Mouse (Mus musculus) monocyte, adult 5-6 weeks (primary cell): Measurements from ENCODE around the gene Itpr1. TPM values are rescaled to one million over a fixed set of nuclear protein-coding genes. Genes with fewer than 3 reads are reported as not detected.

Experiments
- ATAC-seq: fragments of 153-309, 156-312 bp; replicated peaks from 2 replicates; pipeline ENCODE4 v1.8.0; 2017; ENCODE audit warnings: mild to moderate bottlenecking; ENCODE audit not compliant: low TSS enrichment, insufficient number of reproducible peaks, severe bottlenecking, poor library complexity, low FRiP score
- total RNA-seq: library from RNA; stranded (forward); fragments of 200-1000, 200-491, 200-594 nt; gene quantifications from 3 replicates; pipeline ENCODE4 v1.2.3, GENCODE M21; 2017

Itpr1 gene
- total RNA-seq, 1 experiment from 2014 or later: 89.4 TPM

GRCm38 (mm10) chr6:108257225-108257624 is 44.3 kb downstream of the Itpr1 start:
- no peak for ATAC-seq

DNA sequence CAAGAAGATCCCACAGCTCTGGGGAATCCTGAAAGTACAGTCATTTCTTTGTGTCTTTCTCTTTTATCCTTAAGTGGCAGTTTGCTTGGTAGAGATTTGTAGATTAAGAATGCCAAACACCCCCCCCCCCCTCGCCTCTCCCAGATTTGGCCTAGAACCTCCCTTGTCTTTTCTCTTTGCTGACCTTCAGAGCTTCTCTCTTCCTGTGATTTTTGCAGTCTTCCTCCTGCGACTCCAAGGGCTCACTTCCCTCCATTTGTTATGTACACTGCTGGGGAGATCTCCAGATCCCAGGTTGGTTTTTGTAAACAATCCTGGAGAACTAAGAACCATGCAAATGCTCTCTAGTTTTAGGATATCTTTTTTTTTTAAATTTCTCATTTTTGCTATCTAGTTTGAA is 45.7 kb downstream of the Itpr1 start:
- no peak for ATAC-seq

DNA sequence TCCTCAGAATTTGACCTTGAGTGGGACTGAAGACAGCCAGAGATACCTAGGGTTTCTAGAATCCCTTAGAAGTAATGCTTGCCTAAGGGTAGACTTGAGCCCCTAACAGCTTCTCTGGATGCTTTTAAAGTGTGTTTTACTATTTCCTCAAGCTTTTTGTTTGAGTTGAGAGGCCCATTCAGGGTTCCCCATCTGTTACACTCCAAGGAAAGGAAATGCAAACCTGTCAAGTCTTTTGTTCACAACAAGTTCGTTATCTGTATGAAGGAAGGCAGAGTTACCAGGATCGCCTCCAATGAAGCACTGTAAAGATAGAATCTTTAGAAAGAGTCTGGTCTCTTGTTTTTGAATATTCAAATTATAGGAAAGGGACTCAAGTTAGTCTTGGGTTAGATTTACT is 46.8 kb downstream of the Itpr1 start:
- no peak for ATAC-seq

GRCm38 (mm10) chr6:108261506-108261905 is 48.6 kb downstream of the Itpr1 start:
- no peak for ATAC-seq

DNA sequence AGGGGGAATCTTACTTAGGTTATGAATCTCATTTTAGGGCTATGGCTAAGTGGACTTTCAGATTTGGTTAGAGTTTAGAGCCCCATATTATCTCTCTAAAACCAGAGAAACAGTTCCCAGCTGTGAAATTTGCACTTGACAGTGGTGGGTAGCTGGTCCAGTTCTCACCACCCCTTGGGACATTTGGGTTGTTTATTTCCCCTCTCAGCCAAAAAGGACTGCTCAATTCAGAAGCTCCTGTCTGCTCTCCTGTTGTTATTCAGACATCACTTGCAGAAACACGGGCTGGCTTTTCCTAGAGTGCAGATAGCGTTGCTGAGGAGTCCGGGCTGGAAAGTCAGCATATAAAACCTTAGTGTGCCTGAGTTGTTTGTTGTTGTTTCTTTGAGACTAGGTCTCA is 51.3 kb downstream of the Itpr1 start:
- ATAC-seq: no peak

DNA sequence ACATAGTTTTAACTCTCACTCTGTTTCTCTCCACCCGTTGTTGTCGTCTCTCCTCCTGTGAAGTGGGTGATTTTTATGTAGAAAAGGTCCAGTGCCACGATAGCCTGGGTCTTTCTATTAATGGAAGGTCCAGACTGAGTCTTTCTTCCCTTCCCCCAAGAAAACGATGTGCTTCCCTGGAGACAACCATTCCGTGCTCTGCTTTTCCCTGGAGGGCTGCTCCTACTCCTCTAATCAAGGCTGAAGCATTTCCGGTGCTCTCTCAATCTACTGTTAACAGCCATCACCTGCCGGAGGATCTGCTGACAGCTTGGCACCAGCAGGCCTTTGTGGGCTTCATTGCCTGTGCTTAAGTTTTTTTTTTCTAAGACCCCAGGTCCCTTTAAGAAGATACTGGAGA is 60.6 kb downstream of the Itpr1 start:
- no peak for ATAC-seq

DNA sequence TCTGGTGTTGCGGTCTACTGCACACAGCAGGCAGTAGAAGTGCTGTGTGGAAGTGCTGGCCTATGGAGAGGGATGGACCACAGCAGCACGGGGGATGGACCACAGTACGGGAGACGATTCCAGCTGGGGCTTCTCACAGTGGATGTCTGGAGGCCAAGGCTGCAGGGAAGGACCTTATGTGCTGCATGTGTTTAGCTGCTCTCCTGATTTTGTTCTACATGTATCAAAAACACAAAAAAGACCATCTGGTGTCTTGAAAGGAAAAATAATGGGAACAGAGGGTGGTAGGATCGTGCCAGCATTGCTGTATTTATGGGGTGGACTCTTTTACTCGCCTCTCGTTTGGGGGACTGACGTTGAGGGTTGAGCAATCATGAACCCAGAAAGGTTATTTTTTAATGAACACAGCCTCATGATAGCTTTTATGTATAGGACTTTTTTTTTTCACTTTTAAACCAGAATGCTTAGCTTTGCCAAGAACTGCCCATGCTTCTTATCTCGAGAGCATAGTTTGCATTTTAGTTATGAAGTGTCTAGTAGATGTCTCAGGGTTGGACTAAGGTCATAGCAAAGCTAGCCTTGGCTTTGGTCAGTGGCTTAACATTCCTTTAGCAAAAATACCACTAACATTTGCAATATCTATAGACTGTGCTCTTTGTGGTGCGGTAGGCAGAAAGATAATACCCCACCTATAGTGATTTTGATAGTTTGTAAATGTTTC is 61.6 kb downstream of the Itpr1 start:
- ATAC-seq: no peak

DNA sequence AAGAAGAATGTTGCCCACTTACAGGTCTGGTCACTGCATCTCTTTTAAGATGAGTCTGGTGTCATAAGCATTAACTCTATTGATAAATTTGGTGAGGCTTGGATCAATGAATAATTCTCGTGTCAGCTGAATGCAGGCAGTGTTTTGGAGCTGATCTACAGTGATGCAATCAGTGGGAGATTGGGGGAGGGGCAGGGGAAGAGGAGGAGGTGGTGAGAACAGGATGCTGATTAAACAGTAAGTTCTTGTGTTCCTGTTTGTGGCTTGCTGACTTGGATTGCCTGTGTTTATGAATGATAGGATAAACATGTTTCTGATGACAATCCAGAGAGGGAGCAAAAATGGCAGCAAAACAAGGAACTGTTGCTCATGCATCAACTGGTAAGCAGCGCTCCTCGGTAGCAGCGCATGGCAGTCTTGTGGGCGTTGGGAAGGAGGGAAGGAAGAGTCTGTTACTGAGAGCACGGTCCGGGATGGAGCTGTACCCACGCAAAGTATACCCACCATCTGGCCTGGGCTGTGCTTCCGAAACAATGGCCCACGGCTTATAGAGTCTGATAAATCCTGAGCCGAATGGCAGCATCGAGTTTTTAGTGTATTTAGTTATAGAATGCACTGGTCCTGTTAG is 64.1 kb downstream of the Itpr1 start:
- peak; percentile 56; the same call in 1 of the 2 replicates for ATAC-seq

DNA sequence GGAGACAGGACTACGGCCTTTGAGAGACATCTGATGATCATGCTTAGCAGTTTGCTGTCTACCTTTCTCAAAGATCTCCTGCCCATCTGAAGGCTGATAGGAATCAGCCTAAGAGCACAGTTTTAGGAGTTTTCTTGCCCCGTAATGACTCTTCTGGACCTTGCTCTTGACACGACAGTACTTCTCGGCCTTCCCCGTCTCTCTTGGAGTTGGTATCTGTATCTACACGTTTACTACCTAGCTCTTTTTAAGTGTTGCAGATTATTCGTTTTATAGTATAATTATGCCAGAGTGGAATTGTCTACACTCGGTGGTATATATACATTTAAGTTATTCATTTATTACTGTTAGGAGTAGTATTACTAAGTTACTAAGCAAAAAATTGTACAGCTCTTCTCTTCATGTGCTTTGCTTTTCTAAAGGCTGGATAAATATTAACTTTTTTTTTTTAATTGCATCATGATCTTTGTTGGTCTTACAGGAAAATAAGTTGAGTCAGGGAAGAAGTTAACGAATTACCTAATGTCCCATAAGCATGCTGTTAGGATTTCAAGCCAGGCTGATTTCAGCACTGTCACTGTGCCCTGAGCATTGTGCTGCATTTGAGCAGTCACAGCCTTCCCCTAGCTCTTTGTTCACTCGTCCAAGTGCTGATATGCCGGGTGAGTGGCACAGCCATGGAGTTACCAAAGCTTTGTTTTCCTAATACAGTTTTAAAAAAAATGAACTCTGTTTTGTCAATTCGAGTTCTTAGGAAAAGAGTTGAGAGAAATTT is 64.9 kb downstream of the Itpr1 start:
- no peak for ATAC-seq

- no peak for ATAC-seq
Observed at GRCm38 (mm10) chr6:108278826-108279630, 66.1 kb downstream of the Itpr1 start.

DNA sequence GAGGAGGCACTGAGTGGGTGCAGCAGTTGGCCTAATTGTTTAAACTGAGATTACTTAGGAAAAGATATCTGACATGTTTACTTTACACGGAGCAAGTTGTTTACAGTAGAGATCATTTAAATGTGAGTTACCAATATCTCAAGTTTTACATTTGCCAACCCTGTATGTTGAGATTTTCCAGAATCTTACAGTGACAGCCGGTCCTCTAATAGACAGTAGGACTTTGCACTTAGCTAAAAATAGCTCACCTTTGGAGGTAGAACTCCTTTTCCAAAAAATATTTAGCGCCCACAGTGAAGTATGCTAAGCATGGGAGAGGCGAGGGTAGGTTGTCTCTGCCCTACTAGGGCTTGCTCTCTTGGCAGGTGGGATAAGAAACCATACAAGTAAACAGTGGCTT is 69.2 kb downstream of the Itpr1 start:
- no peak for ATAC-seq

DNA sequence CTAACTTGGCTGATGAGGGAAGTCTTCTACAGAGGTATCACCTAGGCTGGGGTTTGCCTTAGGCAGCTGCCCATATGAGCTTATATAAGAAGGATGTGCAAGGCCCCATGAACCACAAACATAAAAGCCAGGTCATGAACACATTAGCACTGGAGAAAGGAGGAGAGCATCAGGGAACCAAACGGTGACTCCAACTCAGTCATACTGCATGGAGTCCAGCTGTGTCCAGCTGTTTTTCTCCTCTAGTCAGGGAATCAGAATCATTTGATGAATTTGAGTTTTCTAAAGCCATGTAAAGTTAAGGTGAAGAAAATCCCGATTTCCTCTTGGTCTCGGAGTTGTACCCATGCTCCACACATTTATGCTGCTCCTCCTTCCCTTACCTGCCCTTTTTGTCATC is 69.7 kb downstream of the Itpr1 start:
- no peak for ATAC-seq

- ATAC-seq: no peak
Observed at GRCm38 (mm10) chr6:108284688-108285087, 71.8 kb downstream of the Itpr1 start.

DNA sequence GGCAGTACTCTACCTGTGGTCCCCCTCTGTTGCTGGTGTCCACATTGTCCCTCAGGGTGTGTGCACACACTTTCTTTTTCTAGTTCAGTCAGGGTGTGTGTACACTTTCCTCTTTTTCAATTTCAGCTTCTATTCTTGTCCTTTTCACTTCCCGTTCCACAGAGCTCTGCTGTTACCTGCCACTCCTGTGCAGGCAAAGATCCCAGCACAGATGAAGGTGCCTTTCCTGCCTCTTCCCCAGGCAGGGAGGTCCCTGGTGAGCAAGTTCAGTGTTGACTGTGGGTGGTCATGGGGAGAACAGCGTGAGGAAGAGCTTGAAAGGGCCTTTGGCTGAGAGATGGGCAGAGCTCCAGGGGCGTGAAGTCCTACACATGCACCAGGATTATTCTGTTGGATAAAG is 76.1 kb downstream of the Itpr1 start:
- ATAC-seq: peak; percentile 66

- no peak for ATAC-seq
Observed at GRCm38 (mm10) chr6:108290978-108291377, 78.1 kb downstream of the Itpr1 start.

DNA sequence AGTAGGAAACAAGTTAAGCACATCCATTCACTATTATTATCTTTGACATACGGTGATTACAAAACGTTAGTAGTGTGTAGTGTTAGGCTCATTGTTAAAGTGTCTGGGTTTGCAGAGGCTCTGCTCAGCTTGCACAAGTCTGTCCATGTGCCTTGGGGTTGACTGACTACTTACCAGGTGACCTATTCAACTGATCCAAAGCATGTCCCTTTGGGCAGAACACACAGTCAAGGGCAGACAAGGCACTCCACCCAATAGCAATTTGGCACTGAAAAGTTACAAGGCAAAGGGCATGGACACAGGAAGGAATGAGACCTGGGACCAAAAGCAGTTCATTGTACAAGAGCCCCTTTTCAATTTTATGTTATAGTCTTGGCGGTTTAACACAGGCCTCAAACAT is 78.7 kb downstream of the Itpr1 start:
- ATAC-seq: no peak

- no peak for ATAC-seq
Observed at GRCm38 (mm10) chr6:108301856-108302255, 89.0 kb downstream of the Itpr1 start.

DNA sequence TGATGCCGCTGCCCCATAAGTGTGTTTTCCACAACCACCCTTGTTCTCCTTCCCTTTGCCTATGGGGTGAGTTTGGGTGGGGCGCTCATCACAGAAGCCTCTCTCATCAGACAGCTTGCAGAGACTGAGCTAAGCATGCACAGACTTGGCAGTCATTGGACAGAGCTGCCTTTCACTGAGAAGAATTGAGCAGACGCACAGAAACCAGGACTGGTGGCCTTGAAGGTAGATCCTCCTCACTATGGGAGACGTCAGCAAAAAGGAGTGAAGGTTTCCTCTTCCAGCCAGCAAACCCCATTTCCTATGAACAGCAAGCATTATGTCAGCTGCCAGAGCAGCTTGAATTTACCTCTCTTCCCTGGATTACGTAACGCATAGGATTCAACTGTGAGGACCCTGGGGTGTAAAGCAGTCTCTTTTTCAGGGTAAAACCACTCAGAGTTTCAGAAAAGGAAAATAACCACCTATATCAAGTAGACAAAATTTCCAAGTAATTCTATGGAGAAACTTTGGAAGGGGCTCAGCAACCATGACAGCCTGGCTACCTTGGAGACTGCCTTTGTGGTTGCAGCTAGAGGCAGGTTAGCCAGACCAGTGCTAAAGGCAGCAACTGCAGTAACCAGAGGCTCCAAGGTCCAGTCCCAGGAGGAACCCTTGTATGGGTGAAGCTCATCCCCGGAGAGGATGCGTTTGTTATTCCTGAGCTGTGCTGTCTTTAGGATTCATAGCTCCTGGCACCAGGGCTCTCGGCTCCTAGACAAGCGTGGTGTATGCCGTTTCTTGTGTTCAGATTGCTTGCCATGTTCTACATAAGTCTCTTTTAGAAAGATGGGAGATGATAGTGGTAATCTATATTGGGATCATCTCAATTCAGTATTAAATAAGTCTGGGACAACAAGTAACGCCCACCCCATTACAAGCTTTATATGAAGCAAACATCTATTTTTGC is 91.0 kb downstream of the Itpr1 start:
- no peak for ATAC-seq
